Comparison of ENCODE assay signal across 17 mouse cellular contexts in genomic region chr13:42092392-42093139, GRCm38 (mm10). TPM values are rescaled to one million over a fixed set of nuclear protein-coding genes. Genes with fewer than 3 reads are reported as not detected.
DNase-seq lines count a peak whose midpoint lies in the region; ATAC-seq lines count a peak whose summit lies in the region.
"Had no signal": no experiment of that assay in that cellular context is flagged by ENCODE, and none has a peak within 500 bp of the region (broad histone marks: within the 10 kb centered on the region; RNA-seq: fewer than 3 reads in every experiment).

No protein-coding gene starts in this region.

- no peaks in the 10 kb centered on the region for H3K27me3 ChIP-seq in heart, embryonic 13.5 days (replicated peaks)
- H3K27me3 ChIP-seq in midbrain, embryonic 10.5 days (ENCODE audit: low read depth, poor library complexity, severe bottlenecking) = no peaks in the 10 kb centered on the region
- H3K27me3 ChIP-seq in midbrain, embryonic 14.5 days (ENCODE audit: control insufficient read depth, insufficient read depth, low read length) = no peaks in the 10 kb centered on the region
- no peaks in the 10 kb centered on the region for H3K27me3 ChIP-seq in liver, embryonic 13.5 days
- H3K27me3 ChIP-seq: embryonic facial prominence, embryonic 13.5 days; midbrain, embryonic 13.5 days had no signal

- no peak overlapping the region for H3K9ac ChIP-seq in heart, embryonic 13.5 days
- H3K9ac ChIP-seq in midbrain, embryonic 14.5 days (replicated peaks; ENCODE audit: low read length) = no peak overlapping the region
- H3K9ac ChIP-seq in liver, embryonic 13.5 days = no peak overlapping the region
- H3K9ac ChIP-seq: embryonic facial prominence, embryonic 13.5 days; midbrain, embryonic 13.5 days had no signal

- DNase-seq in heart, postnatal 4 days = no peak
- no peak for DNase-seq in midbrain, embryonic 10.5 days (ENCODE audit: low spot score)
- no peak for DNase-seq in midbrain, embryonic 14.5 days
- peak; percentile 79 for DNase-seq in cerebellum, adult 9-11 months
- DNase-seq in liver, embryonic 13.5 days = no peak
- no peak for DNase-seq in right cerebral cortex, postnatal 10 days (ENCODE audit: low spot score in 2 of 2)
- no peak for DNase-seq in kidney, adult 18-20 months
- DNase-seq: heart, postnatal 36 days; lung, adult 18-20 months; lung, postnatal 36 days; right cerebral cortex, adult 18-20 months had no signal

- peaks cover 52% of the 10 kb centered on the region for H3K4me1 ChIP-seq in heart, embryonic 13.5 days
- H3K4me1 ChIP-seq in midbrain, embryonic 10.5 days = peaks cover 23% of the 10 kb centered on the region
- no peaks in the 10 kb centered on the region; the same call in 1 of the 2 replicates for H3K4me1 ChIP-seq in midbrain, embryonic 14.5 days (ENCODE audit: control insufficient read depth, insufficient read depth, low read length)
- H3K4me1 ChIP-seq in liver, embryonic 13.5 days (replicated peaks) = peaks cover 56% of the 10 kb centered on the region

- H3K4me2 ChIP-seq in heart, embryonic 13.5 days = no peak overlapping the region
- no peak overlapping the region for H3K4me2 ChIP-seq in midbrain, embryonic 14.5 days (ENCODE audit: low read length)
- no peak overlapping the region for H3K4me2 ChIP-seq in liver, embryonic 13.5 days
- H3K4me2 ChIP-seq: embryonic facial prominence, embryonic 13.5 days; midbrain, embryonic 13.5 days had no signal

- H3K9me3 ChIP-seq in heart, embryonic 13.5 days = no peaks in the 10 kb centered on the region
- no peaks in the 10 kb centered on the region for H3K9me3 ChIP-seq in midbrain, embryonic 10.5 days (replicated peaks)
- H3K9me3 ChIP-seq in midbrain, embryonic 14.5 days (ENCODE audit: control insufficient read depth, low read length) = no peaks in the 10 kb centered on the region
- no peaks in the 10 kb centered on the region for H3K9me3 ChIP-seq in liver, embryonic 13.5 days (replicated peaks)
- H3K9me3 ChIP-seq: embryonic facial prominence, embryonic 13.5 days; forebrain, embryonic 10.5 days; midbrain, embryonic 13.5 days had no signal

- H3K36me3 ChIP-seq in heart, embryonic 13.5 days = no peaks in the 10 kb centered on the region
- H3K36me3 ChIP-seq in midbrain, embryonic 10.5 days = peaks cover 6% of the 10 kb centered on the region; the same call in 1 of the 2 replicates
- no peaks in the 10 kb centered on the region for H3K36me3 ChIP-seq in midbrain, embryonic 14.5 days (ENCODE audit: control insufficient read depth, insufficient read depth, low read length)
- H3K36me3 ChIP-seq in liver, embryonic 13.5 days = no peaks in the 10 kb centered on the region
- H3K36me3 ChIP-seq: embryonic facial prominence, embryonic 13.5 days had no signal

- 0 out of 2 replicates have a peak overlapping the region, but pooled peaks have one; percentile 24 for H3K27ac ChIP-seq in heart, embryonic 13.5 days (replicated peaks)
- H3K27ac ChIP-seq in midbrain, embryonic 10.5 days (replicated peaks) = 0 out of 2 replicates have a peak overlapping the region, but pooled peaks have one; percentile 23
- no peak overlapping the region; the same call in 1 of the 2 replicates for H3K27ac ChIP-seq in midbrain, embryonic 14.5 days (replicated peaks; ENCODE audit: low read depth, low read length)
- peak overlapping the region; percentile 55; the same call in 1 of the 2 replicates for H3K27ac ChIP-seq in liver, embryonic 13.5 days
- H3K27ac ChIP-seq: embryonic facial prominence, embryonic 13.5 days; midbrain, embryonic 13.5 days; stomach, postnatal 0 days had no signal

- WGBS in heart, embryonic 13.5 days = 52% methylated on average over 8 of the region's 8 CpGs
- 67% methylated on average over 8 of the region's 8 CpGs for WGBS in midbrain, embryonic 10.5 days
- WGBS in midbrain, embryonic 14.5 days = 65% methylated on average over 8 of the region's 8 CpGs
- 49% methylated on average over 8 of the region's 8 CpGs for WGBS in liver, embryonic 13.5 days (ENCODE audit: insufficient replicate concordance)

- no peak for ATAC-seq in heart, embryonic 13.5 days (ENCODE audit: extremely low read depth, insufficient number of reproducible peaks, low FRiP score, low TSS enrichment)
- no peak for ATAC-seq in midbrain, embryonic 14.5 days (ENCODE audit: low FRiP score, low TSS enrichment)
- ATAC-seq in liver, embryonic 13.5 days (ENCODE audit: low read depth) = no peak
- ATAC-seq: inflammation-experienced regulatory T-cells, adult 6 months; midbrain, embryonic 13.5 days had no signal

- no peak overlapping the region for H3K4me3 ChIP-seq in heart, embryonic 13.5 days
- H3K4me3 ChIP-seq in midbrain, embryonic 10.5 days = no peak overlapping the region
- no peak overlapping the region for H3K4me3 ChIP-seq in midbrain, embryonic 14.5 days (replicated peaks; ENCODE audit: low read depth, low read length)
- H3K4me3 ChIP-seq in liver, embryonic 13.5 days (replicated peaks) = no peak overlapping the region
- H3K4me3 ChIP-seq: embryonic facial prominence, embryonic 13.5 days; forebrain, embryonic 10.5 days; midbrain, embryonic 13.5 days had no signal

RNA-seq across cellular contexts. Expression of gene Hivep1, which starts 40.7 kb away (rescaled TPM):
- polyA plus RNA-seq in heart, embryonic 13.5 days (2015; fragmentation: Nextera tagmentation; extraction: Ambion mirVana) = 8.3 and 8.5 TPM in 2 replicates
- total RNA-seq in heart, postnatal 4 days (2021) = 10 to 100 TPM; 33.1 to 33.5 TPM
- polyA plus RNA-seq in midbrain, embryonic 10.5 days (2016; fragmentation: Nextera tagmentation; extraction: Ambion mirVana) = 7.4 and 7.8 TPM in 2 replicates
- polyA plus RNA-seq in midbrain, embryonic 14.5 days (2014; fragmentation: Nextera tagmentation; extraction: Ambion mirVana) = 18.7 and 22.9 TPM in 2 replicates
- polyA plus RNA-seq in liver, embryonic 13.5 days (2015; fragmentation: Nextera tagmentation; extraction: Ambion mirVana) = 2.4 and 3.3 TPM in 2 replicates
